9 mouse cellular contexts compared by ENCODE assay signal in genomic region chr6:84061328-84061727, GRCm38 (mm10). TPM values are rescaled to one million over a fixed set of nuclear protein-coding genes. Genes with fewer than 3 reads are reported as not detected.
DNase-seq lines count a peak whose midpoint lies in the region; ATAC-seq lines count a peak whose summit lies in the region.
"Had no signal": no experiment of that assay in that cellular context is flagged by ENCODE, and none has a peak within 500 bp of the region (broad histone marks: within the 10 kb centered on the region; RNA-seq: fewer than 3 reads in every experiment).

No protein-coding gene starts in this region.

- H3K4me1 ChIP-seq in hindbrain, embryonic 13.5 days (replicated peaks): no peaks in the 10 kb centered on the region
- no peaks in the 10 kb centered on the region for H3K4me1 ChIP-seq in limb, embryonic 11.5 days (ENCODE audit: control insufficient read depth, insufficient read depth, low read length)

- 5% methylated on average over 5 of the region's 5 CpGs for WGBS in hindbrain, embryonic 13.5 days
- WGBS in limb, embryonic 11.5 days: 6% methylated on average over 5 of the region's 5 CpGs

- H3K27ac ChIP-seq in hindbrain, embryonic 13.5 days: no peak overlapping the region
- H3K27ac ChIP-seq in limb, embryonic 11.5 days (replicated peaks; ENCODE audit: low read depth, low read length): no peak overlapping the region
- H3K27ac ChIP-seq: heart, embryonic 15.5 days had no signal

- no peak overlapping the region for H3K4me2 ChIP-seq in hindbrain, embryonic 13.5 days
- H3K4me2 ChIP-seq in limb, embryonic 11.5 days (ENCODE audit: low read depth, severe bottlenecking): no peak overlapping the region
- H3K4me2 ChIP-seq: heart, embryonic 15.5 days had no signal

- H3K9me3 ChIP-seq in hindbrain, embryonic 13.5 days: no peaks in the 10 kb centered on the region
- no peaks in the 10 kb centered on the region for H3K9me3 ChIP-seq in limb, embryonic 11.5 days (ENCODE audit: control insufficient read depth, low read length)
- H3K9me3 ChIP-seq: heart, embryonic 15.5 days had no signal

- 0 out of 2 replicates have a peak, but pooled peaks have one; percentile 52 for ATAC-seq in hindbrain, embryonic 13.5 days (ENCODE audit: low FRiP score)
- no peak for ATAC-seq in limb, embryonic 11.5 days (ENCODE audit: insufficient number of reproducible peaks, low FRiP score, low TSS enrichment, low read depth)
- no peak for ATAC-seq in erythroblast, adult 5-6 weeks (replicated peaks; ENCODE audit: low FRiP score, poor library complexity, severe bottlenecking)

- H3K9ac ChIP-seq in hindbrain, embryonic 13.5 days: no peak overlapping the region
- no peak overlapping the region for H3K9ac ChIP-seq in limb, embryonic 11.5 days (ENCODE audit: low read length)
- H3K9ac ChIP-seq: heart, embryonic 15.5 days had no signal

- H3K36me3 ChIP-seq in hindbrain, embryonic 13.5 days: no peaks in the 10 kb centered on the region
- no peaks in the 10 kb centered on the region for H3K36me3 ChIP-seq in limb, embryonic 11.5 days (ENCODE audit: control insufficient read depth, insufficient read depth, low read length)

- peak; percentile 25 for DNase-seq in ovary, postnatal 10 days (ENCODE audit: low spot score)
- DNase-seq in ovary, adult 18-20 months (ENCODE audit: low spot score): no peak
- peak; percentile 78 for DNase-seq in adipocyte (ENCODE audit: low spot score)
- peak; percentile 83 for DNase-seq in embryo, embryonic 11 days
- DNase-seq in limb, embryonic 11.5 days (ENCODE audit: low spot score): peak; percentile 87
- DNase-seq in retina, adult 2 months (ENCODE audit: low read depth, low spot score): peak; percentile 20

- no peaks in the 10 kb centered on the region for H3K27me3 ChIP-seq in hindbrain, embryonic 13.5 days
- H3K27me3 ChIP-seq in limb, embryonic 11.5 days (ENCODE audit: control insufficient read depth, insufficient read depth, low read length): no peaks in the 10 kb centered on the region
- H3K27me3 ChIP-seq: heart, embryonic 15.5 days had no signal

- H3K4me3 ChIP-seq in hindbrain, embryonic 13.5 days: no peak overlapping the region
- H3K4me3 ChIP-seq in limb, embryonic 11.5 days (ENCODE audit: low read depth, low read length): no peak overlapping the region
- H3K4me3 ChIP-seq: heart, embryonic 15.5 days had no signal

RNA-seq across cellular contexts. Expression of gene Dysf, which starts 52.9 kb away (rescaled TPM):
- 2.4 and 2.9 TPM in 2 replicates for polyA plus RNA-seq in hindbrain, embryonic 13.5 days (2015; fragmentation: Nextera tagmentation; extraction: Ambion mirVana)
- 16.7 and 17.9 TPM in 2 replicates for polyA plus RNA-seq in limb, embryonic 11.5 days (2014; fragmentation: Nextera tagmentation; extraction: Ambion mirVana)
- not detected in 2 replicates for total RNA-seq in erythroblast, adult 5-6 weeks (2015; ENCODE audit: low replicate concordance)
- total RNA-seq in erythroblast, adult 5-6 weeks (2017; ENCODE audit: low replicate concordance): under 0.01 and 0.28 TPM in 2 replicates
